Mouse (Mus musculus) ES-E14 (cell line): ENCODE data around the gene Pkd1. TPM values are rescaled to one million over a fixed set of nuclear protein-coding genes. Genes with fewer than 3 reads are reported as not detected.
A peak's percentile ranks its signal among the peaks of the same experiment; 100 is the strongest.

Source experiments
- DNase-seq: peaks from one replicate; pipeline ENCODE4 v3.0.0-alpha.2; 2013; ENCODE audit warnings: low read depth, low spot score
- H3K27ac ChIP-seq: 2 replicates; pipeline ENCODE4 v1.5.1; 2012; ENCODE audit warnings: low read depth, mild to moderate bottlenecking, low read length, moderate library complexity, mixed read lengths; ENCODE audit not compliant: poor library complexity, insufficient read depth, severe bottlenecking
- H3K36me3 ChIP-seq: 2 replicates; pipeline ENCODE4 v1.6.1; 2012; ENCODE audit warnings: mild to moderate bottlenecking, low read length, moderate library complexity, mixed read lengths; ENCODE audit not compliant: control insufficient read depth, poor library complexity, insufficient read depth, severe bottlenecking
- H3K4me1 ChIP-seq, 2 experiments: fragments of 150-350 bp in 1 of 2; sonication (generic) in 1 of 2; 2 replicates each; pipeline ENCODE4 v1.6.1; 2012; ENCODE audit warnings: low read length in 2 of 2, mild to moderate bottlenecking in 1 of 2, mixed read lengths in 1 of 2; ENCODE audit not compliant: control insufficient read depth in 2 of 2, insufficient read depth in 2 of 2, poor library complexity in 1 of 2
- H3K4me3 ChIP-seq, 2 experiments: fragments of 150-350 bp in 1 of 2; sonication (generic) in 1 of 2; 2 replicates each; pipeline ENCODE4 v1.5.1; 2012; ENCODE audit warnings: low read length in 2 of 2, low read depth in 1 of 2, mild to moderate bottlenecking in 1 of 2, mixed read lengths in 1 of 2; ENCODE audit not compliant: insufficient read depth in 1 of 2, poor library complexity in 1 of 2, severe bottlenecking in 1 of 2
- H3K9ac ChIP-seq: 2 replicates; pipeline ENCODE4 v1.6.1; 2012; ENCODE audit warnings: low read depth, mild to moderate bottlenecking, low read length, mixed read lengths; ENCODE audit not compliant: poor library complexity, insufficient read depth, severe bottlenecking
- H3K9me3 ChIP-seq: fragments of 150-350 bp; sonication (generic); 2 replicates; pipeline ENCODE4 v1.6.1; 2012; ENCODE audit warnings: low read depth, mild to moderate bottlenecking, low read length; ENCODE audit not compliant: control insufficient read depth, insufficient read depth
- CHD2 ChIP-seq: IDR thresholded peaks from 2 replicates; pipeline ENCODE4 v1.6.1; 2014; ENCODE audit warnings: mild to moderate bottlenecking, low read depth, low read length, inconsistent platforms
- HCFC1 ChIP-seq: IDR thresholded peaks from 2 replicates; pipeline ENCODE4 v1.6.1; 2012; ENCODE audit warnings: low read length, inconsistent platforms, borderline replicate concordance; ENCODE audit not compliant: insufficient read depth
- MAFK ChIP-seq: IDR thresholded peaks from 2 replicates; pipeline ENCODE4 v1.6.1; 2014; ENCODE audit warnings: mild to moderate bottlenecking, low read depth, low read length, inconsistent platforms; ENCODE audit not compliant: insufficient read depth
- ZC3H11A ChIP-seq: IDR thresholded peaks from 2 replicates; pipeline ENCODE4 v1.6.1; 2012; ENCODE audit warnings: low read depth, mild to moderate bottlenecking, inconsistent platforms, low read length, borderline replicate concordance
- ZNF384 ChIP-seq: IDR thresholded peaks from 2 replicates; pipeline ENCODE4 v1.6.1; 2012; ENCODE audit warnings: low read depth, low read length, inconsistent platforms
- in situ Hi-C, 2 experiments: fragments of 600-800 bp; cut with MboI; formaldehyde crosslinking; loops; one replicate each; pipeline ENCODE4 v1.15.1; 2025; ENCODE audit warnings: low sequenced_read_pairs in 2 of 2, inconsistent platforms in 1 of 2; ENCODE audit not compliant: unreplicated experiment in 2 of 2
- total RNA-seq: library from RNA; depleted of rRNA; stranded (reverse); fragments of 300-350 nt; gene quantifications from 2 replicates; pipeline ENCODE4 v1.2.3, GENCODE M21; 2012

Pkd1 gene
- total RNA-seq, 1 experiment = 27.8 TPM

DNA sequence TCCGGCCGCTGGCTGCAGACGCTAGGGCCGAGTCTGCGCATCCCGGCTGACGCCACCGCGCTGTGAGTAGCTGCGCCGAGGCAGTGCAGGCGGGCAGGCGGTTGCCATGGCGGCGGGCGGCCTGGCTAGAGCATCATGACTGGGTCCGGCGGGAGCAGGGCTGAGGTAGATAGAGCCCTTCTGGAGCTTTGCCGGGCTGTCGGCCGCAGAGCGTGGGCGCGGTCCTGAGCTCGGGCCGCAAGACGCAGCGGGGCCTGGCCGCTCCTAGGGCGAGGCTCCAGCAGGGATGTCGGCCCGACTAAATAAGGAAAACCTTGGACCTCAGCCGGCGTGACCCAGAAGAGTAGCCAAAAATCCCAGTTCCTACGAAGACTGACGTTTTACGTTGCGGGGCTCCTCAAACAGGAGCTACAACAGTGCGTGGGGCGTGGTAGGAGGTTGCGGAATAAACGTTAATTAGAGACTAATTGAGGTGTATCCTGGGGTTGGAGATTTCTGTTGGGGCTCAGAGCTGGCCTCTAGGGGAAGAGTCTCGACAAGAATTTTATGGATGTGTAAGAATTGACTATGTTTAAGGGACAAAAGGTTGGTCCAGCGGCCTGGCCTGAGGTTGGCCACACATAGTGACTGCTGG, 899 bp downstream of the Pkd1 start:
- no peaks in the 10 kb centered on the region for H3K4me1 ChIP-seq
- no peaks in the 10 kb centered on the region for H3K9me3 ChIP-seq
- H3K27ac ChIP-seq = peak overlapping the region; percentile 35; the same call in 1 of the 2 replicates
- no peak for TF ChIP-seq HCFC1
- TF ChIP-seq CHD2 = no peak
- no peak for DNase-seq
- H3K9ac ChIP-seq = peak overlapping the region; percentile 79
- peak overlapping the region; percentile 73 to 76 for H3K4me3 ChIP-seq
- in situ Hi-C loops = no loop called here
- H3K36me3 ChIP-seq = no peaks in the 10 kb centered on the region; the same call in 1 of the 2 replicates

DNA sequence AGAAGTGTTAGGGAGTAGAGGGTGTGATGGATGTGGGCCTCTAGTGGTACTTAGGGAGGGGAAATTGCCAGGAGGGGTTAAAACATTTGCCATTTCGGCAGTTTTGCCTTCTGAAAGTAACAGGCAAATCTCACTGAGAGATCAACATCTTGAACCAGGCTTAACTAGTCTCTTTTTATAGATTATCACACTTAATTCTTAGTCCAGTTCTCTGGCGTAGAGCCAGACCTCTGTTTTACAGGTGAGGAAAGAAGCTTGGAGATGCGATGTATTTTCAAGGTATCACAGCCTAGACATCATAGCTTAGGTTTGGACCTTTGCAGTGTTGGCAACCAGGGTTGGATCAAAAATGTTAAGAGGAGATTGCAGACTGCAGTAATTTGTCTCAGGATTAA, 1.4 kb downstream of the Pkd1 start:
- H3K9ac ChIP-seq = peak overlapping the region; percentile 79; the same call in 1 of the 2 replicates
- in situ Hi-C loops = no loop called here
- no peak overlapping the region for H3K27ac ChIP-seq

DNA sequence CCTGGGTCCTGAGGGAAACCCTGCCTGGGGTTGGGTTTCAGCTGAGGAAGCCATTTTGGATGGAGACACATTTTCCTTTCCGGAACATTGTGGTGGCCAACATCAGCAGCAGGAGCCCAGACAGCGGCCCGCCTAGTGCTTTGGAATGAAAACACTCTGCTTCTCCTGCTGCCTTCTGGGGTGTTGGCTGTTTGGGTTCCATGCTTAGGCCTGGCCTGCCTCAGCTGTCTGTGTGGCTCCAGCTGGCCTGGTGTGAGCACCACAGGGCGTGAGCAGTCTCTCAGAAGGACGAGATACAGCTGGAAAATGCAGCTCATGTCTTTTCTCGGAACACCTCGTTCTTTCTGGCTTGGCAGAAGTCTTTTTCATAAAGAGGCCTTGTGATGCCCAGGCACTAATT, 7.5 kb downstream of the Pkd1 start:
- no peaks in the 10 kb centered on the region for H3K9me3 ChIP-seq
- no peak overlapping the region for H3K4me3 ChIP-seq
- H3K4me1 ChIP-seq = peaks cover 2% of the 10 kb centered on the region in 2 experiments; a peak in 1 of 4 replicates
- H3K27ac ChIP-seq = no peak overlapping the region
- H3K9ac ChIP-seq = peak overlapping the region; percentile 38; the same call in 1 of the 2 replicates
- no peak for DNase-seq
- in situ Hi-C loops = no loop called here
- H3K36me3 ChIP-seq = no peaks in the 10 kb centered on the region; the same call in 1 of the 2 replicates
- TF ChIP-seq CHD2 (no peak), HCFC1 (no peak), MAFK (no peak), ZC3H11A (no peak)

More for the DNA sequence above, 1.4 kb downstream of the Pkd1 start:
- no peak for DNase-seq
- no peaks in the 10 kb centered on the region for H3K9me3 ChIP-seq
- H3K4me3 ChIP-seq = peak overlapping the region; percentile 73 to 76; a peak in 3 of 4 replicates
- TF ChIP-seq MAFK = no peak
- TF ChIP-seq CHD2 = no peak
- TF ChIP-seq ZC3H11A = no peak
- TF ChIP-seq ZNF384 = no peak
- no peak for TF ChIP-seq HCFC1
- H3K4me1 ChIP-seq = no peaks in the 10 kb centered on the region
- no peaks in the 10 kb centered on the region; the same call in 1 of the 2 replicates for H3K36me3 ChIP-seq

DNA sequence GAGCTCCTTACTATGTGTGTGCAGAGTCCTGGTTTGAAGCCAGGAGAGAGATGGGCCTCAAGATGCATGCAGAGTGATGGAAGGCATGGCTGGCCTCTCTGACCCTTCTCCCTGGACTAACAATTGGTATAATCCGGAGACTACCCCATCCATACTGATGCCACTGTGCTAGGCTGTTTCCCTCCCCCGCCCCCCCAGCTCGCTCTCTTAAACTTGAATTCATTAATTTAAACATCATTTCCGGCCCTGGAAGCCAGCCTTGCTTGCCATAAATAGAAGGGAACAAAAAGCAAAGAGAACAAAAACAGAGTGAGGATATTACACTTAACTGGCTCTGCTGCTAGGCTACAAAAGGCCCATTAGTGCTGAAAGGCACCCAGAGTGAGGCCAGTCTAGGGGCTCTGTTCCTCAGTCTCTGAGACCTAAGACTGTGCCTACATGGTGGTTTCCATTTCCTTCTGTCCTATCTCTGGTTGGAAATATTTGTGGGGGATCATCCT, 9.0 kb downstream of the Pkd1 start:
- DNase-seq = no peak
- Histone ChIP-seq H3K9me3 (no peaks in the 10 kb centered on the region), H3K4me1 (peaks cover 2% of the 10 kb centered on the region in 2 experiments; a peak in 1 of 4 replicates), H3K27ac (no peak overlapping the region), H3K36me3 (no peaks in the 10 kb centered on the region), H3K4me3 (no peak overlapping the region), H3K9ac (no peak overlapping the region)
- in situ Hi-C loops = no loop called here
- TF ChIP-seq ZC3H11A (no peak), CHD2 (no peak), HCFC1 (no peak), MAFK (no peak), ZNF384 (no peak)

DNA sequence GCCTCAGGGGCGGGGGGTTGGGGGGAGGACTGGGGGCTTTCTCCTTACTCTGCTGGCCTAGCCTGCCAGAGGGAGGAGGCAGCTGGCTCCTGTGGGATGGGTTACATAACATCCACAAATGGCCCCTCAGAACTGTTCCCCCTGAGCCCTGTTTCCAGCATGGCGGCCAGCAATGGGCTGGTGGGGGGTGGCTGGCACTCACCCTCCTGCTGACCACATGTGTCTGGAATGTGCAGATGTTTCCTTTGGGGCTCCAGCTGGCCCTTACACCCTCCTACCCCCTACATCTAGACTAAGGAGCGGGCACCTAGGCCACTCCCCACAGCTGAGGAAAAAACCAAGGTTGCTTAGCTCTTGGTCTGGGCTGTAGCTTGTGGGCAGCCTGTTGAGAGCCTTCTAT, 9.5 kb downstream of the Pkd1 start:
- TF ChIP-seq CHD2 = no peak
- no peak for TF ChIP-seq HCFC1
- no peak for TF ChIP-seq ZNF384
- no peak for TF ChIP-seq MAFK
- no peak for TF ChIP-seq ZC3H11A
- DNase-seq = no peak
- H3K36me3 ChIP-seq = no peaks in the 10 kb centered on the region
- H3K9me3 ChIP-seq = no peaks in the 10 kb centered on the region
- in situ Hi-C loops = no loop called here
- no peak overlapping the region for H3K27ac ChIP-seq
- H3K9ac ChIP-seq = no peak overlapping the region
- H3K4me1 ChIP-seq = peaks cover 2 to 3% of the 10 kb centered on the region in 2 experiments; a peak in 2 of 4 replicates
- no peak overlapping the region for H3K4me3 ChIP-seq
